Mouse (Mus musculus) ES-E14 (cell line): ENCODE measurements at regions not wholly inside any gene's neighbourhood (a gene's known extent, or its start where the extent isn't known, plus 50 kb on each side); places are given as distances from the start of the nearest gene placed in this dataset.

Source experiments
- DNase-seq: peaks from one replicate; pipeline ENCODE4 v3.0.0-alpha.2; 2013; ENCODE audit warnings: low read depth, low spot score
- H3K27ac ChIP-seq: 2 replicates; pipeline ENCODE4 v1.5.1; 2012; ENCODE audit warnings: low read depth, mild to moderate bottlenecking, low read length, moderate library complexity, mixed read lengths; ENCODE audit not compliant: poor library complexity, insufficient read depth, severe bottlenecking
- H3K36me3 ChIP-seq: 2 replicates; pipeline ENCODE4 v1.6.1; 2012; ENCODE audit warnings: mild to moderate bottlenecking, low read length, moderate library complexity, mixed read lengths; ENCODE audit not compliant: control insufficient read depth, poor library complexity, insufficient read depth, severe bottlenecking
- H3K4me1 ChIP-seq, 2 experiments: fragments of 150-350 bp in 1 of 2; sonication (generic) in 1 of 2; 2 replicates each; pipeline ENCODE4 v1.6.1; 2012; ENCODE audit warnings: low read length in 2 of 2, mild to moderate bottlenecking in 1 of 2, mixed read lengths in 1 of 2; ENCODE audit not compliant: control insufficient read depth in 2 of 2, insufficient read depth in 2 of 2, poor library complexity in 1 of 2
- H3K4me3 ChIP-seq, 2 experiments: fragments of 150-350 bp in 1 of 2; sonication (generic) in 1 of 2; 2 replicates each; pipeline ENCODE4 v1.5.1; 2012; ENCODE audit warnings: low read length in 2 of 2, low read depth in 1 of 2, mild to moderate bottlenecking in 1 of 2, mixed read lengths in 1 of 2; ENCODE audit not compliant: insufficient read depth in 1 of 2, poor library complexity in 1 of 2, severe bottlenecking in 1 of 2
- H3K9ac ChIP-seq: 2 replicates; pipeline ENCODE4 v1.6.1; 2012; ENCODE audit warnings: low read depth, mild to moderate bottlenecking, low read length, mixed read lengths; ENCODE audit not compliant: poor library complexity, insufficient read depth, severe bottlenecking
- H3K9me3 ChIP-seq: fragments of 150-350 bp; sonication (generic); 2 replicates; pipeline ENCODE4 v1.6.1; 2012; ENCODE audit warnings: low read depth, mild to moderate bottlenecking, low read length; ENCODE audit not compliant: control insufficient read depth, insufficient read depth
- CHD2 ChIP-seq: IDR thresholded peaks from 2 replicates; pipeline ENCODE4 v1.6.1; 2014; ENCODE audit warnings: mild to moderate bottlenecking, low read depth, low read length, inconsistent platforms
- MAFK ChIP-seq: IDR thresholded peaks from 2 replicates; pipeline ENCODE4 v1.6.1; 2014; ENCODE audit warnings: mild to moderate bottlenecking, low read depth, low read length, inconsistent platforms; ENCODE audit not compliant: insufficient read depth
- ZNF384 ChIP-seq: IDR thresholded peaks from 2 replicates; pipeline ENCODE4 v1.6.1; 2012; ENCODE audit warnings: low read depth, low read length, inconsistent platforms
- in situ Hi-C, 2 experiments: fragments of 600-800 bp; cut with MboI; formaldehyde crosslinking; loops; one replicate each; pipeline ENCODE4 v1.15.1; 2025; ENCODE audit warnings: low sequenced_read_pairs in 2 of 2, inconsistent platforms in 1 of 2; ENCODE audit not compliant: unreplicated experiment in 2 of 2

DNA sequence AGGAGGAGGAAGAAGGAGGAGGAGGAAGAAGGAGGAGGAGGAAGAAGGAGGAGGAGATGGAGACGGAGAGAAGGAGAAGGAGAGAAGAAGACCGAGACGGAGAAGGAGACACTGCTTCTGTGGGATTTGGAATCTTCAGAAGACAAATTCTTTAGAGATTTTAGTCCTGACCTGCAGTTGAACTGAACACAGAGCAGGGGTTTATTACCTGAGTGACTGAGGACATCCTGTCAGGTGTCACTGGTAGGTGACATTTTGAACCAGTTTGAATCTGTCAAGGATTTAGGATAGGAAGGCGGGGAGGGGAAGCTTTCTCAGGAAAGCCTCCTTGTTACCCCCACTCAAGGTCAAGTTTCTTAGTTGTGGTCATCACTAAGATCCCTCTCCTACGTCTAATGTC is 985.5 kb upstream of the Cdh9 start:
- H3K27ac ChIP-seq: no peak overlapping the region
- no peaks in the 10 kb centered on the region for H3K4me1 ChIP-seq
- peak; percentile 12 for DNase-seq
- no peak overlapping the region for H3K9ac ChIP-seq
- no peaks in the 10 kb centered on the region for H3K36me3 ChIP-seq
- no peak overlapping the region for H3K4me3 ChIP-seq
- in situ Hi-C loops: no loop called here
- TF ChIP-seq MAFK (no peak), CHD2 (no peak), ZNF384 (no peak)
- H3K9me3 ChIP-seq: no peaks in the 10 kb centered on the region
